Mouse (Mus musculus) cerebellum, adult 2 months (tissue): ENCODE measurements around the gene Ucma. TPM values are rescaled to one million over a fixed set of nuclear protein-coding genes. Genes with fewer than 3 reads are reported as not detected.

Experiments used
- DNase-seq, 2 experiments: peaks; one replicate each; pipeline ENCODE4 v3.0.0; 2021
- H3K27ac ChIP-seq: fragments of 200-500 bp; 2 replicates; pipeline ENCODE4 v1.5.1; 2012; ENCODE audit warnings: low read length, control low read depth, inconsistent platforms; ENCODE audit not compliant: insufficient read depth
- H3K27me3 ChIP-seq: fragments of 200-500 bp; 2 replicates; pipeline ENCODE4 v1.6.1; 2012; ENCODE audit warnings: inconsistent platforms, mild to moderate bottlenecking, low read length, moderate library complexity; ENCODE audit not compliant: control insufficient read depth, insufficient read depth
- H3K4me1 ChIP-seq: fragments of 200-500 bp; 2 replicates; pipeline ENCODE4 v1.6.1; 2011; ENCODE audit warnings: low read length; ENCODE audit not compliant: control insufficient read depth, insufficient read depth
- H3K4me3 ChIP-seq: fragments of 200-500 bp; replicated peaks from 2 replicates; pipeline ENCODE3; 2011; ENCODE audit warnings: mild to moderate bottlenecking, low read depth, low read length, control low read depth; ENCODE audit not compliant: insufficient read depth
- CTCF ChIP-seq: fragments of 200-500 bp; IDR thresholded peaks from 2 replicates; pipeline ENCODE4 v1.5.1; 2011; ENCODE audit warnings: low read depth, mild to moderate bottlenecking, control low read depth, low read length, moderate library complexity, borderline replicate concordance; ENCODE audit not compliant: insufficient read depth
- POLR2A ChIP-seq: fragments of 200-500 bp; IDR thresholded peaks from 2 replicates; pipeline ENCODE4 v1.6.1; 2011; ENCODE audit warnings: low read length, control low read depth, borderline replicate concordance; ENCODE audit not compliant: insufficient read depth
- WGBS: fragments of 180-500 bp; shearing (Covaris S2); methylation state at CpG from one replicate; pipeline ENCODE4 v1.1.7; 2018; 5-methylcytosine and 5-hydroxymethylcytosine counted together
- polyA plus RNA-seq: library from polyadenylated mRNA; depleted of rRNA; stranded (reverse); fragments of >200 nt; gene quantifications from 2 replicates; pipeline ENCODE4 v1.2.3, GENCODE M21; 2012

The Ucma gene
- polyA plus RNA-seq, 1 experiment: 14.4 TPM

- WGBS: 95% methylated on average over 14 of the region's 14 CpGs
- no peaks in the 10 kb centered on the region for H3K4me1 ChIP-seq
- no peak overlapping the region for H3K4me3 ChIP-seq
- TF ChIP-seq CTCF: no peak
- no peak for DNase-seq
- H3K27me3 ChIP-seq: no peaks in the 10 kb centered on the region
- no peak overlapping the region for H3K27ac ChIP-seq
Observed at GRCm38 (mm10) chr2:5023699-5024399, 47.9 kb downstream of the Ucma start.

DNA sequence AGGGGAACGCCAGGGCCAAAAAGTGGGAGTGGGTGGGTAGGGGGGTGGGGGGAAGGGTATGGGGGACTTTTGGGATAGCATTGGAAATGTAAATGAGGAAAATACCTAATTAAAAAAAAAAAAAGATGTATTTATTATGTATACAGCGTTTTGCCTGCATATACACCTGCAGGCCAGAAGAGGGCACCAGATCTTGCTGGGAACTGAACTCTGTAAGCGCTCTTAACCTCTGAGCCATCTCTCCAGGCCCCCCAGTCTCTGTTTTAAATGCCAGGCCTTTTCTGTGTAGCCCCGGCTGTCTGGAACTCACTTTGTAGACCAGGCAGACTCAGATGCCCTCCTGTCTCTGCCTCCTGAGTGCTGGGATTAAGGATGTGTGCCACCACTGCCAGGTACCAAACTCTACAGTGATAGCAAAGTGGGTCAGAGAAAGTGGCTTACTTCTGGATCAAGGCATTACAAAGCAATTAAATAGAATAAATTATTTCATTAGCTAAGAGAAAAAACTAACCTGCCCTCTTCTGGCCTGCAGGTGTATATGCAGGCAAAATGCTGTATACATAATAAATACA is 49.3 kb downstream of the Ucma start:
- no peak for TF ChIP-seq POLR2A
- TF ChIP-seq CTCF: no peak
- no peak overlapping the region for H3K27ac ChIP-seq
- no peaks in the 10 kb centered on the region for H3K27me3 ChIP-seq
- H3K4me3 ChIP-seq: no peak overlapping the region
- DNase-seq: no peak
- no peaks in the 10 kb centered on the region for H3K4me1 ChIP-seq
- 86% methylated on average over 3 of the region's 4 CpGs for WGBS

- no peak for DNase-seq
- H3K4me1 ChIP-seq: no peaks in the 10 kb centered on the region; the same call in 1 of the 2 replicates
- no peak overlapping the region for H3K27ac ChIP-seq
- no peak overlapping the region for H3K4me3 ChIP-seq
- no peaks in the 10 kb centered on the region for H3K27me3 ChIP-seq
- whole genome bisulfite sequencing: 78% methylated on average over 6 of the region's 6 CpGs
- TF ChIP-seq CTCF (no peak), POLR2A (no peak)
Observed at GRCm38 (mm10) chr2:5027057-5027456, 51.1 kb downstream of the Ucma start.

GRCm38 (mm10) chr2:5028047-5028446 is 52.1 kb downstream of the Ucma start:
- no peak overlapping the region for H3K4me3 ChIP-seq
- TF ChIP-seq CTCF: no peak
- TF ChIP-seq POLR2A: no peak
- peak in 1 of 2 experiments; percentile 24 for DNase-seq
- H3K27me3 ChIP-seq: no peaks in the 10 kb centered on the region
- no peak overlapping the region for H3K27ac ChIP-seq
- WGBS: 85% methylated on average over 7 of the region's 7 CpGs
- H3K4me1 ChIP-seq: no peaks in the 10 kb centered on the region; the same call in 1 of the 2 replicates

GRCm38 (mm10) chr2:5029808-5030207 is 53.9 kb downstream of the Ucma start:
- 92% methylated on average over 4 of the region's 4 CpGs for WGBS
- no peaks in the 10 kb centered on the region for H3K27me3 ChIP-seq
- H3K4me1 ChIP-seq: no peaks in the 10 kb centered on the region; the same call in 1 of the 2 replicates
- TF ChIP-seq CTCF: no peak
- TF ChIP-seq POLR2A: no peak
- no peak for DNase-seq
- no peak overlapping the region for H3K27ac ChIP-seq
- H3K4me3 ChIP-seq: no peak overlapping the region

DNA sequence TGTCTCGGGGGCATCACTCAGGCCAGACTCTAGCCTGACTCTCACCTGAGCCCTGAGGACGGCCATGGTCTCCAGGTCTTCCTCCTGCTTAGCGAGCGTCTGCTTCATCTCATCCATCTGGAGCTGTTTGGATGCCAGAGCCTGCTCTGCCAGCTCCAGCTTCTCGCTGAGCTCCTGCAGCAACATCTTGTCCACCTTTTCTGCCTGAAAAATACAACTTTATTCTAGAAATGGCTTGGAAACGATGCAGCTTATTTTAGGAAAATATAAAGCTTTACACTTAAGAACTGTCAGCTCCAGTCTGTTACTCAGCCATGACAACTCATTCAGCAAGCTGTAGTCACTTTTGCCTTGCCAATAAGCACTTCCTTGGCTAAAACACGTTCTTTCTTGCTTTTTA is 55.3 kb downstream of the Ucma start:
- Histone ChIP-seq H3K4me3 (no peak overlapping the region), H3K27ac (no peak overlapping the region), H3K27me3 (no peaks in the 10 kb centered on the region), H3K4me1 (no peaks in the 10 kb centered on the region; the same call in 1 of the 2 replicates)
- peak; percentile 65 to 81 for DNase-seq
- 5% methylated on average over 7 of the region's 7 CpGs for WGBS
- TF ChIP-seq CTCF (no peak), POLR2A (no peak)

DNA sequence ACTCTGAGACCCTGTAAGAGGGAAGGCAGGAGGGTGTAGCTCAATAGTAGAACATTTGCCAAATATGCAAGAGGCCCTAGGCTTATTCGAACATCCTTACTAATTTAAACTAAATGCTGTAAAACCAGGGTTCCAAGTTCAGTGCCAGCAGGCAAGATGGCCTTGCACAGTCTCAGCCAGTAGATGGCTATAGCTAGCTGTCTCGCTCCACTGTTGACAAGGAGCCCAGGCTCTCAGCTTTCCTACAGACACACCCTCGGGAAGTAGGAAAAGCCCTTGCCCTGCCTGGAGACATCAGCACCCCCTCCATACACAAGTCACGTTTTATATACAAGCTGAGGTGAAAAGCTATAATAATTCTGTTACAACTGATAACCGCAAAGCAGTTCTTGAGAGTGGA is 56.7 kb downstream of the Ucma start:
- no peak for DNase-seq
- H3K27me3 ChIP-seq: no peaks in the 10 kb centered on the region
- H3K27ac ChIP-seq: no peak overlapping the region
- TF ChIP-seq CTCF (no peak), POLR2A (no peak)
- H3K4me1 ChIP-seq: peaks cover 4% of the 10 kb centered on the region
- WGBS: 76% methylated on average over 5 of the region's 5 CpGs
- no peak overlapping the region for H3K4me3 ChIP-seq

GRCm38 (mm10) chr2:5033546-5034420 is 57.9 kb downstream of the Ucma start:
- TF ChIP-seq POLR2A (no peak), CTCF (no peak)
- Histone ChIP-seq H3K27me3 (no peaks in the 10 kb centered on the region), H3K4me1 (peaks cover 10% of the 10 kb centered on the region), H3K4me3 (no peak overlapping the region), H3K27ac (no peak overlapping the region)
- 49% methylated on average over 15 of the region's 15 CpGs for WGBS
- DNase-seq: no peak
